Mouse (Mus musculus): ENCODE measurements at regions not wholly inside any gene's neighbourhood (a gene's known extent, or its start where the extent isn't known, plus 50 kb on each side); places are given as distances from the start of the nearest gene placed in this dataset.

DNA sequence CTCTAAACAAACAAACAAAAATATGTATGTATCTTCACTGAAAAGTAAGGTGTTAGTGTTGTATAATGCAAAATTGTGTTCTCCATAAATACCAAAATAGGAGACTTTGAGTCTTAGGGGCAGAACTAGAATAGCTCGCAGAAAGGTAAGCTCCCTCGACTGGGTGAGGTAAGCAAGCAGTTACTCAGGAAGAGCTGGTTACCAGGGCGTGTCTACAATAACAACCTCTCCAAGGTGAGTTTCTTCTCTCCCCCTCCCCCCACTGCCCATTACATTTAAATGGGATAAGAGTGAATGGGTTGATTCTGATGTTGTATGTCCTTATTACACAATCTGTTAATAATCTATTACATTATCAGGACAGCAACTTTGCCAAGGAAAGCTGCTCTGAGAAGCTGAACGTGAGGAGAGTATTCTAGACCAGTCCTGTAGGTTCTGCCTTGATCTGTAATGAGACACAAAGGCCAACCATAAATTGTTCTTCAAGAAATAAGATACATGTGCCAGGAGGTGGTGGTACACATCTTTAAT lies 125.2 kb upstream of the Zfand5 start:
- TF ChIP-seq CTCF (IDR thresholded peaks at IDR 0.05; ENCODE audit: extremely low read depth, insufficient read depth, low read length): no peak
- TF ChIP-seq POLR2A (IDR thresholded peaks at IDR 0.05; ENCODE audit: extremely low read depth, insufficient read depth, low read length): no peak

All from cortical plate, adult 2 months (tissue).